Mouse (Mus musculus) G1E-ER4 (cell line): ENCODE data around the gene Tspan33. TPM values are rescaled to one million over a fixed set of nuclear protein-coding genes. Genes with fewer than 3 reads are reported as not detected.

ENCODE experiments used
- GATA1 ChIP-seq: IDR thresholded peaks from one replicate; pipeline ENCODE4 v1.8.0; 2012; ENCODE audit warnings: low read length, inconsistent platforms
- polyA plus RNA-seq: library from polyadenylated mRNA; stranded (reverse); fragments of >175 nt; gene quantifications from 2 replicates; pipeline ENCODE4 v1.2.3, GENCODE M21; 2012

Tspan33 gene
- polyA plus RNA-seq, 1 experiment: 44.5 TPM

DNA sequence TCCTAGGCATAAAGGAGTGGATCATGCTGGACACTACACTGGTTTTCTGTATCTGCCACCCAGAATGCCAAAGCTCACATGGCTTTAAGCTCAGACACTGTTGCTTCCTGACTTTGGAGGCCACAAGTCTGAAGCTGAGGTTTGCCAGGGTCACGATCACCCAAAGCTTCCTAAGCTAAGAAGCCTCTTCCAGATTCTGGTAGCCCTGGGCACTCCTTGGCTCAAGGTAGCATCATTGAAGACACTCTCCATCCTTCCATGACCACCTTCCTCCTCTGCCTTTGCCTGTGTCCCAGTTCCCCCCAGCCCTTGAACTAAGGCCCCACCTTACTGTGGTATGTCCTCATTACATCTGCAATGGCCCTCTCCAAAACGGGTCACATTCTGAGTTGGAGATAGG lies 27.9 kb downstream of the Tspan33 start:
- no peak for TF ChIP-seq GATA1

DNA sequence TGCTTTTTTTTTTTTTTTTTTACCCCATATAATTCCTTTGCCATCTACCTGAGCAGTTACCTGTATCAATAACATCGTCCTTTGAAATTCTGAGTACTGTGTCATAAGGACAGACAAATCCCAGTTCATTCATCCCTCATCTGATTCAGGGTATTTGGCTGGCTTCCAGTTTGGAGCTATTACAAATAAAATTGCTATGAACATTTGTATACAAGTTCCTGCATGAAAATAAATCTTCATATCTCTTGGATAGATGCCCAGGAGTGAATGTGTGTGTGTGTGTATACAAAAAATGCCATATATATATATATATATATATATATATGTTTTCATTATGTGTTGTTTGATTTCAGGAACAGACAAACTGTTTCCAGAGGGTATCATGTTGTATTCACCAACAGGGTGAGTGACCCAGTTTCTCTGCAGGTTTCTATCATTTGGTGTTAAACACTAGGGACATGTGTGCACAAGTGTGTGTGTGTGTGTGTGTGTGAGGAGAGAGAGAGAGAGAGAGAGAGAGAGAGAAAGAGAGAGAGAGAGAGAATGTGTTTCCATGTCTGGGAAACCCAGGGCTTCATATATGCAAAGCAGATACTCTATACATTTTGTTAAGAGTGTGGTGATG lies 32.7 kb downstream of the Tspan33 start:
- TF ChIP-seq GATA1: no peak

DNA sequence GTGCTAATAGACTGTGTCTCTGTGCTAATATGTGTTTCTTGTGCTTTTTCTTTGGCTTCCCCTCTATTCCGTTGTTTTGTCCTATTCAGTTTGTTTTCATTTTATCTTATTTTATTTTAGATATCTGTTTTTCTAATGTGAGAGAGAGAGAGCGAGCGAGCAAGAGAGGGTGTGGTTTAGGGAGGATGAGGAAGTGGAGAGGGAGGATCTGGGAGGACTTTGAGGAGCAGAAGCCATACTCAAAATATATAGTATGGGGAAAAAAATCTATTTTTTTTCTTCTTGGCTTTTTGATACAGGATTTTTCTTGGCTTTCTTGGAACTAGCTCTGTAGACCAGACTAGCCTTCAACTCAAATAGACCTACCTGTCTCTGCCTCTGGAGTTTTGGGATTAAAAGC lies 34.0 kb downstream of the Tspan33 start:
- no peak for TF ChIP-seq GATA1

DNA sequence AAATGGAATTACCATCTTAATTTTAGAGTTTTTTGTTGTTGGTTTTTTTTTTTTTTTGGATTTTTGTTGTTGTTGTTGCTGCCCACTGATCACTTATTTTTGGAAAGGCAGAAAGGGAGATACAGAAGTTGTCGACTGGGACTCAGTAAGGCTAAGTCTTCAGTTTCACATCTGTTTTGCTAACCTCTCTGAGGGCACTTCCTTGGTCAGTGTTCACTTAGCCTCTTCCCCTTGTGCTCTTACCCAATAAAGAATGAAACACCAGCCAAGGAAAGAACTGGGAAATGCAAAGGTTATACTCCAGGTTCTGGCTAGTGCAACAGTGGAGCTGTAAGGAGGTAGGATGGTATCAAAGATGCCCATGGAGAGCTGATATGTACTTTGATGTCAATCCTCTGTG lies 35.5 kb downstream of the Tspan33 start:
- TF ChIP-seq GATA1: no peak

DNA sequence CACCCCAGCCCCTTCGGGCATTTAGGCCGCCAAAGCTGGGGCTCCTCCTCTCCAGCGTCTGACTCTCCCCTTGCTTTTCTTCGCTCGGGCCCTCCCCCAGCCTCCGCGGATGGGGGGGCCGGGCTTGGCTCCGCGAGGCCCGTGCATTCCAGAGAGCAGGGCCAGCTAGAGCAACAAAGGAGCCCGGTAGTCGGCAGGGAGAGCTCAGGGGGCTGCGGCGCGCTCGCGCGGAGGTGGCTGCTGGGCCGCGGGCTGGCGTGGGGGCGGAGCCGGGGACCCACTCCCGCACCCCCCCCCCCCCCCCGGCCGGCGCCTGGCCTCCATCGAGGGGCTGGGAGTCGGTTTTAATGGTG lies 41.3 kb downstream of the Tspan33 start, which contains the start of gene Smo:
Smo (plus strand) TSS at position 168 of the 353 bp plus-strand sequence.
- no peak for TF ChIP-seq GATA1

DNA sequence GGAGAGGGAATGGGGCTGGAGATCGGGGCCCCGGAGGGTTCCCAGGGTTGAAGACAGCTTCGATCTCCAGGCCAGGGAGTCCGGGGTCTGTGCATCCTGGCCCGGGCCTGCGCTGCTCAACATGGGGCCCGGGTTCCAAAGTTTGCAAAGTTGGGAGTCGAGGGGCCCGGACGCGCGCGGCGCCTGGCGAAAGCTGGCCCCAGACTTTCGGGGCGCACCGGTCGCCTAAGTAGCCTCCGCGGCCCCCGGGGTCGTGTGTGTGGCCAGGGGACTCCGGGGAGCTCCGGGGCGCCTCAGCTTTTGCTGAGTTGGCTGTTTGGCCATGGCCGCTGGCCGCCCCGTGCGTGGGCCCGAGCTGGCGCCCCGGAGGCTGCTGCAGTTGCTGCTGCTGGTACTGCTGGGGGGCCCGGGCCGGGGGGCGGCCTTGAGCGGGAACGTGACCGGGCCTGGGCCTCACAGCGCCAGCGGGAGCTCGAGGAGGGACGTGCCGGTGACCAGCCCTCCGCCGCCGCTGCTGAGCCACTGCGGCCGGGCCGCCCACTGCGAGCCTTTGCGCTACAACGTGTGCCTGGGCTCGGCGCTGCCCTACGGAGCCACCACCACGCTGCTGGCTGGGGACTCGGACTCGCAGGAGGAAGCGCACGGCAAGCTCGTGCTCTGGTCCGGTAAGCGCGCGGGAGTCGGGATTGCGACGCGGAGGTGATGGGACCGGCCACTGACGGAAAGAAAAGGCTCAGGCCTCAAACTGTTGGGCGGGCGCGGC lies 41.8 kb downstream of the Tspan33 start:
- TF ChIP-seq GATA1: no peak

DNA sequence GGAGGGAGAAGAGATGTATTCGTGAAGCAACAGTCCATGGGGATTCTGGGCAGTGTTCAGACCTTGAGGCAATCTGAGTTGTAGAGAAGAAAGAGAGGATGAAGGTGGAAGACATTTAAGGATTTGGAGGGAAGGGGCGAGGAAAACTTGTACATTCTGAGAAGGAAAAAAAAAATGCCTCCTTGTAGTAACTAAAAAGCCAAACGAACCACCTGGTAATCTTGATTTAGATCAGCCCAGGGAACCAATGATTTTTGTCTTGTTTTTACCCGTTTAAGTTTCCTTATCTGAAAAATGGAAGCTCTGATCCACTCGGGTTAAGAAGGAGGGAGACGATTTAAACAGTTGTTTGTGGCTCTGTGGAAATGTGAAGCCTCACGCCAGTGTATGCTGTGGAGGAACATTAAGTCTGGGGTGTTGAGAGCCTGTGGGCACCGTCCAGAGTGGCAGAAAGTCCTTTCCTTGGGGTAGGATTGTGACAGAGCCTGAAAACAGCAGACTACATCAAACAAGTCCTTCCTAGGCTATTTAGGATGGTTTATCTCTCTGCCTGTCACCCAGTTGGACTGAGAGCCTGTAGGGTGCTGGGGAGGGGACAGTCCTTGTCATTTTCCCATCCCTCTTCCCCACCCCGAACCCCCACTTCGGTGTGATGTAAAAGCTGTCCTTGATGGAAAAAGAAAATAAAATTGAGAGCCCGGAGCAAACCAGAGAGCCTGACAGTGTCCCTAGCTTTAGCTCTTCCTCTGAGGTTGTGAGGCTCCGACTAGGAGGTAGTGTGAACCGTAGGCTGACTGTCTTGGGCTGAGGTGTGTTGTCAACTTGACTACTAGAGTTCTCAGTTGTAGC lies 42.8 kb downstream of the Tspan33 start:
- TF ChIP-seq GATA1: no peak

DNA sequence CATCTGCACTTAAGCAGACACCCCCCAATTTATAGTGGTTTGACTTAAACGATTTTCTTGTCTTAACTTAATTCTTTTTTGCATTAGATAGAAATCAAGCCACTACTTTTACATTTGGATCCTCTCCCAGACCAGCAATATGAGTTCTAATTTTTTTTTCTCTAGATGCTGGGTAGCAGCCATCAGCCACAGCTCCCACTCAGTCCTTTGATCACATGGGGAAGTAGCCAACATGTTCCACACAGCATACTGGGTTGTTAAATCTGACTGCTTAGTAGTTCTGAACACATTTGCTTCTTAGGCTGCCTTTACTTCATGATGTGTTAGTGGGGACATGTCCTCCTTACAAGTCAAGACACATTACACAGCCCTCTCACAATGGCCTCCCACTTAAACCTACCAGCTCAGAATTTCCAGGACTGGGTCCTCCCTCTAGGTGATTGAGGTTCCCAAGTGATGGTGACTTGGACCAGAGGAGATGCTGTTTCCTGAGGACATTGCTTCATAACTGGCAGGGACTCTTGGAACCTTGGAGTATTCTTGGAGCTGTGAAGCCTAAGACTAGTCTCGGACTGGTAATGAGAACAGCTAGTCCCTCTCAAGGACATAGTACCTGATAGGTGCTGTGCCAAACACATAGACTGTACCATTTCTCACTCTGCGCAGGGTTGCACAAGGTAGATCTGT lies 57.6 kb downstream of the Tspan33 start:
- TF ChIP-seq GATA1: no peak

DNA sequence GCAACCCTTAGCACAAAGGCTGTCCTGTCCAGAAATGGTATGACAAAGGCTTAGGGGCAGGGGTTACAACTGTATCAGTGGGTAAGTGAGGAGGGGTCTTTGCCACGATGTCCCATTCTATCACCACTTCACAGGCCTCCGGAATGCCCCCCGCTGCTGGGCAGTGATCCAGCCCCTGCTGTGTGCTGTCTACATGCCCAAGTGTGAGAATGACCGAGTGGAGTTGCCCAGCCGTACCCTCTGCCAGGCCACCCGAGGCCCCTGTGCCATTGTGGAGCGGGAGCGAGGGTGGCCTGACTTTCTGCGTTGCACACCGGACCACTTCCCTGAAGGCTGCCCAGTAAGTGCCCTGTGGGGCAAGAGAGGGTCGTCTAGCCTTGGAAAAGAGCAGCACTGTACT lies 59.3 kb downstream of the Tspan33 start:
- TF ChIP-seq GATA1: no peak

DNA sequence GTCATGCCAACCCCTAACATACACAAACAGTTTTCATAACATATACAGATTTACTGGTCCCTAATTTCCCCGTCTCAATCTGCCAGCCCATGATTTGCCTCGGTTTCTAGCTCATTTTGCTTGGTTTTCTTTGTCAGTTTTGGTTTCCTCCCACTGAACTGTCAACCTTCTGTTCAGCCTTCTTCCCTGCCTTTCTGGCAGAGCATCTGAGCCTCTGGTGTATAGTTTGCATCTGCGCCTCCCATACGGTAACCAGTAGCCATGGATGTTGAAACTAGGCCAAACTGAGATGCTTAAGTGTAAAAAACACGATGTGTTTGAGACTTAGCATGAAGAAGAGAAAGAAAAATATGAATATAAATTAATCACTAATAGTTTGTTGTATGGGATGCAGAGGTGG lies 62.0 kb downstream of the Tspan33 start:
- no peak for TF ChIP-seq GATA1

DNA sequence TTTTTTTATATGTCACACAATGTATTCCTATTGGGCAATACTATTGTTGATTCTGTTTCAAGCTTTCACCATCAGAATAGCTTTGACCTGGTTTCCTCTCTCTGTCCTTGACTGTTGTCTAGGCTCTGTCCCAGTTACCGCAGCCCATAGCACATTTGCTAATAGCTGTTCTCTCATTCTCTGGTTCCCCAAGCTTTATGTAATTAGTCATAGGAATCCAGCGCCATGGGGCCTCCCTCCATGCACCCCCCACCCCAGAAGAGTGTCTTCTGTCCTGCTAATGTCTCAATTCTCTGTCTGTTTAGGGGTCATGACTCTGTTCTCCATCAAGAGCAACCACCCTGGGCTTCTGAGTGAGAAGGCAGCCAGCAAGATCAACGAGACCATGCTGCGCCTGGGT lies 62.5 kb downstream of the Tspan33 start:
- no peak for TF ChIP-seq GATA1

DNA sequence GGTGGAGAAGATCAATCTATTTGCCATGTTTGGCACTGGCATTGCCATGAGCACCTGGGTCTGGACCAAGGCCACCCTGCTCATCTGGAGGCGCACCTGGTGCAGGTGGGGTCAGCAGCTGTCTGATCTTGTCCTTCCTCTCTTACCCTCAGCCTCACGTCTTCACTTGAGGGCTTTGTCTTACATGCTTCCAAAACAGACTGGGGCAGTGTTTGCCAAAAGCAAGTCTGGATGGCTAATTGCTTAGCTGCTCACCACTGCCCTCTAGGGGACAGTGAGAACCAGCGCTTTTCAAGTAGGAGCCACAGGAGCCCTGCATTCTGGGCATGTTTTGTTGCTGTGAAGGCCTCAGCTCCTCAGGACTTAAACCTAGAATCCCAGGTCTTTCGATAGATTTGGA lies 64.4 kb downstream of the Tspan33 start:
- no peak for TF ChIP-seq GATA1

DNA sequence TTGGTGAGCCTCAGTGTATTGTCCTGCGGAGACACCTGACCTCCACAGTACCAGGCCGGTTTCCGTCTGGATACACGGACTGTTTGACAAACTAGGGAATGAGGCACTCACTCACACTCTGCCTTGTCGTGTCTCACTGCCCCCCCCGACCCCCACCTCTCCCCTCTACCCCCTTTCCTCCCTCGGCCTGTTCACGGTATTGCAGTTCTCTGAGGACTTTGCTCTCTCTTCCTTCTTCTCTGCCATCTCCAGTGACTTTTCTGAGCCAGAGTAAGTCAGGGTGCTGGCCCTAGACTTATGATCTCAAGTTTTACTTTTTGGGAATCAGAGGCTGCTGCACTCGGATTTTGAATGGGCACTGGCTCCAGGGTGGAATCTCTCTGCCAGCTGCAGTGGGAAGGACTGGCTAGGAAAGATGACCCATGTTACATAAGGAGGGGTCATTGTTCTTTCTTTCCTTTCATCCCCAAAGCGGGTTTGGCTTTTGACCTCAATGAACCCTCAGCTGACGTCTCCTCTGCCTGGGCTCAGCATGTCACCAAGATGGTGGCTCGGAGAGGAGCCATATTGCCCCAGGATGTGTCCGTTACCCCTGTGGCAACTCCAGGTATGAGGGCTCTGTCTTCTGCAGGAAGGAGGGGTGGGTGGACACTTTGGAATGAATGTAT lies 65.1 kb downstream of the Tspan33 start:
- no peak for TF ChIP-seq GATA1

DNA sequence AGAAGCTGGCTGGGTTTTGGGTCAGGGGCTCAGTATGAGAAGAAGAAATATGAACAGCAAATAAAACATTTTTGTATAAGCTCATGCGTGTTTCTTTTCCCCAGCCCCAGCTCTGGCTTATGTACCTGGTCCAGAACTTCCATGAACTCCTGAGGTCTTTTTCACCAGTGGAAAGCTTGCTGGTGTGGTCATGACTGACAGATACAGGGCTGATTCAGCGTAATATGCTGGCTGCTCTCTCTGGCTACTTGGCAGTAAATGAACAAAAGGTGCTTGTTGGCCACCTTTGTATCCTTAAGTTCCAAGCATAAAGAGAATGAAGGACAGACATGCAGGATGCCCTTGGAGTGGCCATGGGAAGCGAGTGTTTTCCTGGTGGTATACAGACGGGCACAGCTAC lies 67.3 kb downstream of the Tspan33 start:
- TF ChIP-seq GATA1: no peak

DNA sequence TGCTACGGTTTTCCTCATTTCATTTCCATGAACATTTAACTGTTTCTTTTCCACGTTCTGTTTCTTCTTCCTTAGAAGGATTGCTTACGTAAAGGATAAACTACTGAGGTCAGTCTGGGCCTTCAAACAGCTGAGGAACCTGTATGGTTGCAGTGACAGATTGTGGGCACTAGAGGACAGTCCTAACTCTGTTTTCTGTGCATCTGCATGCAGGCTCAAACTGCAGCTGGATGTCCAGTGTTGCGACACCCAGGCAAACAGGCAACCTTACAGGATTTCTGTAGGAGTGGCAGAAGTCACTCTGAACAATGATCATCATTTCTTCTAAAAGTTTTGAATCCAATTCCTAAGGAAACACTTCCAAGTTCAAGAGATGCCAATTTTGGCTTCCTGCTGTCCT lies 68.5 kb downstream of the Tspan33 start:
- no peak for TF ChIP-seq GATA1
